Comparison of ENCODE assay signal across 28 mouse cellular contexts in the genomic region with DNA sequence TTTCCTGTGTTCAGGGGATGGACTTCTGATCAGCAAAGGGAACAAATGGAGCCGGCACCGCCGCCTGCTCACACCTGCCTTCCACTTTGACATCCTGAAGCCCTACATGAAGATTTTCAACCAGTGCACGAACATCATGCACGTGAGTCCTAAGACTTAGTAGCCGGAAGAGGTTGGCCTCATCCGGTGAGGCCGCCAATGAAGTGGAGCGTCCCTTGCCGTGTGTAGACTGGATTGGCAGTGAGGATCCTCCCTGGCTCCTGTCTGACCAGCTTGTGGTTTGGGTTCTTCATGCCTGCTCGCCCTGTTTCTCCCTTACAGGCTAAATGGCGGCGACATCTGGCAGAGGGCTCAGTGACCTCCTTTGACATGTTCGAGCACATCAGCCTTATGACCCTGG. TPM values are rescaled to one million over a fixed set of nuclear protein-coding genes. Genes with fewer than 3 reads are reported as not detected.
"Had no signal": no experiment of that assay in that cellular context is flagged by ENCODE, and none has a peak within 500 bp of the region (broad histone marks: within the 10 kb centered on the region; RNA-seq: fewer than 3 reads in every experiment).

No protein-coding gene starts in this region.

- DNase-seq: kidney, adult 9 months; kidney, postnatal 14 days; kidney, postnatal 4 days; lung, adult 18-20 months; lung, postnatal 10 days; lung, postnatal 36 days; right cerebral cortex, adult 18-20 months; right cerebral cortex, postnatal 14 days; right cerebral cortex, postnatal 4 days; thymus, adult 18-20 months; thymus, postnatal 36 days had no signal

- H3K4me3 ChIP-seq: liver, embryonic 12.5 days; liver, embryonic 15.5 days; lung, embryonic 15.5 days; megakaryocyte, embryonic 14.5 days; midbrain, embryonic 10.5 days; midbrain, embryonic 13.5 days; myocyte; neural tube, embryonic 13.5 days had no signal

- H3K9ac ChIP-seq: liver, embryonic 12.5 days; liver, embryonic 15.5 days; lung, embryonic 15.5 days; midbrain, embryonic 13.5 days; neural tube, embryonic 13.5 days had no signal

- H3K4me1 ChIP-seq: lung, embryonic 15.5 days had no signal

- H3K9me3 ChIP-seq: liver, embryonic 12.5 days; liver, embryonic 15.5 days; lung, embryonic 15.5 days; midbrain, embryonic 10.5 days; midbrain, embryonic 13.5 days; neural tube, embryonic 13.5 days had no signal

- H3K36me3 ChIP-seq: liver, embryonic 12.5 days; liver, embryonic 15.5 days; lung, embryonic 15.5 days; midbrain, embryonic 10.5 days; midbrain, embryonic 13.5 days; neural tube, embryonic 13.5 days had no signal

- H3K27ac ChIP-seq: liver, embryonic 12.5 days; liver, embryonic 15.5 days; lung, embryonic 15.5 days; midbrain, embryonic 10.5 days; midbrain, embryonic 13.5 days; neural tube, embryonic 13.5 days had no signal

RNA-seq across cellular contexts. Expression of a gene that starts 29.2 kb away (rescaled TPM):
- total RNA-seq: layer of hippocampus, postnatal 14 days; left cerebral cortex, adult 8-10 months; left cerebral cortex, postnatal 14 days; monocyte, adult 5-6 weeks; neutrophil, adult 5-6 weeks had no signal
- polyA plus RNA-seq: limb, embryonic 11.5 days had no signal

RNA-seq across cellular contexts. Expression of a gene that starts 57.8 kb away (rescaled TPM):
- total RNA-seq: layer of hippocampus, adult 18-20 months; layer of hippocampus, postnatal 14 days; left cerebral cortex, adult 8-10 months; left cerebral cortex, postnatal 14 days had no signal
- polyA plus RNA-seq: limb, embryonic 11.5 days; midbrain, embryonic 10.5 days; midbrain, embryonic 13.5 days; midbrain, embryonic 16.5 days; myocyte; neural tube, embryonic 13.5 days; stomach, embryonic 14.5 days had no signal
